Mouse (Mus musculus) hindbrain, postnatal 0 days (tissue): Measurements from ENCODE around the gene Prpf18. TPM values are rescaled to one million over a fixed set of nuclear protein-coding genes. Genes with fewer than 3 reads are reported as not detected.
"Not testable (repeated sequence)": the region's sequence is repeated elsewhere in the genome, so short reads cannot be mapped to it uniquely, and the experiment has no call there.

Experiments
- ATAC-seq: fragments of 200-750 bp; cut with Nextera tagmentation; 2 replicates; pipeline ENCODE4 v1.8.0; 2017; ENCODE audit warnings: mild to moderate bottlenecking, moderate TSS enrichment, moderate library complexity
- DNase-seq: peaks from one replicate; pipeline ENCODE4 v3.0.0-alpha.2; 2015; ENCODE audit warnings: low spot score
- H3K27ac ChIP-seq: fragments of 300-500 bp; sonication (generic); 2 replicates; pipeline ENCODE4 v1.5.1; 2014; ENCODE audit warnings: mild to moderate bottlenecking
- H3K27me3 ChIP-seq: fragments of 300-500 bp; sonication (generic); 2 replicates; pipeline ENCODE4 v1.6.1; 2014; ENCODE audit warnings: low read length, mixed read lengths; ENCODE audit not compliant: insufficient read depth
- H3K36me3 ChIP-seq: fragments of 300-500 bp; sonication (generic); 2 replicates; pipeline ENCODE4 v1.6.1; 2014; ENCODE audit warnings: low read length, mixed read lengths; ENCODE audit not compliant: insufficient read depth
- H3K4me1 ChIP-seq: fragments of 300-500 bp; sonication (generic); 2 replicates; pipeline ENCODE4 v1.6.1; 2014; ENCODE audit warnings: antibody characterized with exemption, low read length, mixed read lengths; ENCODE audit not compliant: insufficient read depth
- H3K4me2 ChIP-seq: fragments of 300-500 bp; sonication (generic); 2 replicates; pipeline ENCODE4 v1.6.1; 2014; ENCODE audit warnings: low read depth, mild to moderate bottlenecking, low read length, moderate library complexity, mixed read lengths
- H3K4me3 ChIP-seq: fragments of 300-500 bp; sonication (generic); 2 replicates; pipeline ENCODE4 v1.5.1; 2014; ENCODE audit warnings: low read length
- H3K9ac ChIP-seq: fragments of 300-500 bp; sonication (generic); replicated peaks from 2 replicates; pipeline ENCODE4 v1.6.1; 2014; ENCODE audit warnings: mild to moderate bottlenecking, low read length, moderate library complexity, mixed read lengths
- H3K9me3 ChIP-seq: fragments of 300-500 bp; sonication (generic); 2 replicates; pipeline ENCODE4 v1.6.1; 2016; ENCODE audit warnings: low read length, mixed read lengths
- CTCF ChIP-seq: IDR thresholded peaks from 2 replicates; pipeline ENCODE4 v1.5.1; 2016; ENCODE audit warnings: antibody characterized with exemption, control low read depth, low read depth
- WGBS: fragments of 180-500 bp; shearing (Covaris S2); extraction: QIAGEN DNeasy Blood & Tissue Kit; methylation state at CpG from one replicate; pipeline ENCODE4 v1.1.7; 2014; 5-methylcytosine and 5-hydroxymethylcytosine counted together
- polyA plus RNA-seq: library from polyadenylated mRNA; unstranded; fragments of >200 nt; fragmentation: Nextera tagmentation; extraction: Ambion mirVana; gene quantifications from 2 replicates; pipeline ENCODE4 v1.2.1, GENCODE M21; 2015
- total RNA-seq: library from RNA; depleted of rRNA; stranded (reverse); fragments of >200 nt; gene quantifications from 2 replicates; pipeline ENCODE4 v1.2.3, GENCODE M21; 2014

The Prpf18 gene
- total and polyA plus RNA-seq, 2 experiments from 2014 or later: 26.7 to 27.1 TPM

DNA sequence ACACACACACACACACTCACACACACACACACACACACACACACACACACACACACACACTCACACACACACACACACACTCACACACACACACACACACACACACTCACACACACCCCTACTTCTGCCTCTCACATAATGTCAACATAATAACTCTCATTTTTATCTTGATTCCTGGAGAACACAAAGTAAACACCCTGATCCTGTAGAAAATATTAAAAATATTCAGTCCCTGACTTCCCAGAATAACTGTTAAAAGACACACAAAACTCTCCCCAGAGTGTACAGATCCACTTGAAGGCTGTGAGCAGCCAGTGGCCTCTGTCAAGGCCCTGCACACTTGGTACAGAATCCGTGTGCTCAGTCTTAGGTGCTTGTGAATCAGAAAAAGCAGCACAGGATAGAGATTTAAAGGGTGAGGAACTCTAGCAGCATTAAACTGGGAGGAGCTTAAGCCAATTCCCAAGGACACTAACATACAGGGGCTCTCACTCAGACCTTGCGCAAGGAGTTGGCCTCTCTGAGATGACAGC lies 36.8 kb downstream of the Prpf18 start:
- Histone ChIP-seq H3K36me3 (peaks cover 33% of the 10 kb centered on the region), H3K27me3 (no peaks in the 10 kb centered on the region), H3K4me2 (no peak overlapping the region), H3K9ac (no peak overlapping the region), H3K9me3 (no peaks in the 10 kb centered on the region), H3K27ac (no peak overlapping the region), H3K4me1 (no peaks in the 10 kb centered on the region), H3K4me3 (no peak overlapping the region)
- no peak for ATAC-seq
- DNase-seq: no peak
- 88% methylated on average over 2 of the region's 2 CpGs for WGBS
- no peak for TF ChIP-seq CTCF

DNA sequence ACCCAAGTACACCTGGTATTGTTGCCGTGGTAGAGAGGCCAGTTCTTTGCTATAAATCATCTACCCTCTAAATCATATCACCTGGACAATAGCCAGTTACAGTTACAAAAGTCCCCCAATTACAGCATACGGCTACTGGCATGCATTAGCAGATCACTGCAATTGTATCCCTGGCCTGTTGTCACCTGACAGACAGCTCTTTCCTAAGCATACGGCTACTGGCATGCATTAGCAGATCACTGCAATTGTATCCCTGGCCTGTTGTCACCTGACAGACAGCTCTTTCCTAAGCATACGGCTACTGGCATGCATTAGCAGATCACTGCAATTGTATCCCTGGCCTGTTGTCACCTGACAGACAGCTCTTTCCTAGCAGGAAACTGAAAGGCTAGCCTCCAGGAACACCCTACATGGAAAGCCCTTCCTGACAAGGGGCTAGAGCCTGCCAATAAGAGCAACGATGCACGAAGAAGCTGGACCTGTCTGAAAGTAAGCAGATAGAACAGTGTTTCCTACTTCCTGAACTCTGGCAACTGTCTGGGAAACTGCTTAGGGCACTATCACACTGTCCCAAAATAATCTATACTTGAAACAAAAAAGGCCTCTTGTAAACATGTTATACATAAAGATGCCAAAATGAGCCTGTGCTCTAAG lies 37.5 kb downstream of the Prpf18 start:
- not testable (repeated sequence) for H3K4me3 ChIP-seq, H3K9me3 ChIP-seq, H3K9ac ChIP-seq, H3K27ac ChIP-seq, H3K4me1 ChIP-seq, DNase-seq, H3K27me3 ChIP-seq, H3K4me2 ChIP-seq
- 49% methylated on average over 6 of the region's 6 CpGs for WGBS
- peaks cover 33% of the 10 kb centered on the region for H3K36me3 ChIP-seq
- peak; percentile 62 for ATAC-seq

DNA sequence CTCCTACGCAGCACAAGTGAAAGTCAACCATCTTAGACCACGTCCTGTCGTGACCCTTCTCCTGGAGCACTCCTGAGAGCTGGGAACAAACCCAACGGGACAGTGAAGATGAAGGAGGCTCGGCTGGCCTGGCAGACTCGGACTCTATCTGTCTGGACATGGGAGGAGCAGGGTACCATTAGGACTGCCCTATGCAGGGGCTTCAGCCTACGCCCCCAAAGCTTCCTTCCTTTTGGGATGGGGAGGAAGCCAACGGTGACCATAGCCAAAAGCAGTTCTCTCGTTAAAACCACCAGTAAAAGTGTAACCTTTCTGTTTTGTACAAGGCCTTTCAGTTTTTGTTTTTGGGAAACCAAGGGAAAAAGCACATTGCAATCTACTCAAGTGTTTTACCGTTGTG lies 40.2 kb downstream of the Prpf18 start:
- 89% methylated on average over 10 of the region's 10 CpGs for WGBS
- H3K4me1 ChIP-seq: no peaks in the 10 kb centered on the region
- no peak overlapping the region for H3K4me2 ChIP-seq
- TF ChIP-seq CTCF: no peak
- peaks cover 57% of the 10 kb centered on the region for H3K36me3 ChIP-seq
- no peak for DNase-seq
- no peaks in the 10 kb centered on the region for H3K9me3 ChIP-seq
- no peaks in the 10 kb centered on the region for H3K27me3 ChIP-seq
- ATAC-seq: no peak
- H3K27ac ChIP-seq: no peak overlapping the region
- H3K4me3 ChIP-seq: no peak overlapping the region
- no peak overlapping the region for H3K9ac ChIP-seq

DNA sequence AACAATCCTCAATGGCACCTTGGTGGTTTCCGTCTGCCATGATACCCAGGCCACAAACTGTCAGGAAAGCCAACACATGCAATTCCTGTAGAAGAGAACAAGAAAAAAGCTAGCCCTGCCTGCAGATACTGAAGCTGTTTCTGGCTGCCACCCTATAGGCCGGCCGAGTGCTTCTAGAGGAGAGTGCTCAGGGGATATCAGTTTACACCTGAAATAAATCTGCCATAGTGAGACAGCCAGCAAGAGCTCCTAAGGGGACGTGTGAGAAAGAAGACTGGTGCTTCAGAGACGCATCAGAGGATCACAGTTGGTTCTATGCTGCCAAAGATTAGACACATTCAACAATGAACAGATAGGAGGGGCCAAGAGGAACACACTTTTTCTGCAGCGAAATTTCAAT lies 40.6 kb downstream of the Prpf18 start:
- no peaks in the 10 kb centered on the region for H3K4me1 ChIP-seq
- DNase-seq: no peak
- TF ChIP-seq CTCF: no peak
- no peak overlapping the region for H3K27ac ChIP-seq
- no peak for ATAC-seq
- no peak overlapping the region for H3K4me3 ChIP-seq
- 85% methylated on average over 6 of the region's 6 CpGs for WGBS
- H3K9me3 ChIP-seq: no peaks in the 10 kb centered on the region
- H3K36me3 ChIP-seq: peaks cover 61% of the 10 kb centered on the region
- H3K9ac ChIP-seq: no peak overlapping the region
- H3K4me2 ChIP-seq: no peak overlapping the region
- H3K27me3 ChIP-seq: no peaks in the 10 kb centered on the region

DNA sequence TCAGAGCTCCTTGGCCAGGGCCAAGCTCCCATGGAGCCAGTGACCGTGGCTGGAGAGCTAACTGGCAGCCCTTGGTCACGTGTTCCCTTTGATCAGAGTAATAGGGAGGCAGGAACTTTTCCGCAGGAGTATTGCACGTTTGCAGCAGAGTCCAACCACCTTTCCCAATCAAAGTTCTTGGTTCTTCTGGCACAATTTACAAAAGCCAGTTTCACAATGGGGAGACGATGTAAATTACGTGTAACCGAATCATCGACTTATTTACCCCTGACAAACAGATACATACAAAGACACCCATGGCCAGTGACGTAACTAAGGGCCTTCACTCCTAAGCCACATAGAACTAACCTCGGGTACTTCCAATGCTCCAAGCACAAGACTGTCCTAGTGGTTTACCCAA lies 42.5 kb downstream of the Prpf18 start:
- Histone ChIP-seq H3K36me3 (peaks cover 69% of the 10 kb centered on the region), H3K4me2 (no peak overlapping the region), H3K9ac (no peak overlapping the region), H3K27me3 (no peaks in the 10 kb centered on the region), H3K27ac (no peak overlapping the region), H3K9me3 (no peaks in the 10 kb centered on the region), H3K4me1 (no peaks in the 10 kb centered on the region), H3K4me3 (no peak overlapping the region)
- no peak for TF ChIP-seq CTCF
- no peak for DNase-seq
- no peak for ATAC-seq
- WGBS: 80% methylated on average over 10 of the region's 10 CpGs

DNA sequence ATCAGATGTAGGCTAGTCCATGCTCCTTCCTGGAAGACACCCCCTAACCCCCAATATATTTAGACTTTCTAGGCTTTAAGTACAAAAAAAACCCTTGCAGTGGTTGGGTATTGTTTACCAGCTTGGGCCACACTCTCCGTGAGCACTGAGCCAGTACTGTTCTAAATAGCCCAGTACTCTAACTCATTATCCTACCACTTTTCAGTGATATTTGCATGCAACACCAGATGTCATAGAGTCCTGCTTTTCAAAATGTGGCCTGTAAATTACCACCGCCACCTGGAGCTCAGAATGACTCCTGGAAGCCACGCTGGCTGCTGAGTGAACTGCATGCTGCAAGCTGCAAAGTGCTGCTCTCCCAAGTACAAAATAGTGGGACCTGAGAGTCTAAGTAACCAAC lies 43.7 kb downstream of the Prpf18 start:
- 69% methylated on average over 3 of the region's 3 CpGs for WGBS
- Histone ChIP-seq H3K36me3 (peaks cover 76% of the 10 kb centered on the region), H3K27me3 (no peaks in the 10 kb centered on the region), H3K4me3 (no peak overlapping the region), H3K9ac (no peak overlapping the region), H3K4me2 (no peak overlapping the region), H3K4me1 (no peaks in the 10 kb centered on the region), H3K9me3 (no peaks in the 10 kb centered on the region), H3K27ac (no peak overlapping the region)
- DNase-seq (no peak), ATAC-seq (no peak)
- no peak for TF ChIP-seq CTCF

DNA sequence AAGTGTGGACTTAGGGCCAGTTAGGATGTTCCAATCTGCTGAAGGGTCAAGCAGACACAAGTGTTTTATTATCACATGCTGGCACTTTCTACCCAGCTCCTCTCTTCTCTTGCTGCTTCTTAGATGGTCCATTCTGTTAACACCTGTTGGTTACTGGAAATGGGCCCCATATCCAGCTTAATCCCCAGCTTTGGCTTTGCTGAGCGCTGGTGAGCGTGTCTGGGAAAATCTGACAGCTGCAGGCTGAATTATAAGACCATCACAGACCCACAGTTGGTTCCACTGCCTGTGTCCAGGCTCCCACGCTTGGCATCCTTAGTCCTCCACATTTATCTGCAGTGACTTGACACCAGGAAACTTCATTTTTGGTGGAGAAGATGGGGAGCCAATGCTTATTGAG lies 45.4 kb downstream of the Prpf18 start:
- Histone ChIP-seq H3K4me1 (no peaks in the 10 kb centered on the region), H3K9me3 (no peaks in the 10 kb centered on the region), H3K27me3 (no peaks in the 10 kb centered on the region), H3K9ac (no peak overlapping the region), H3K4me2 (no peak overlapping the region), H3K36me3 (peaks cover 65% of the 10 kb centered on the region), H3K27ac (no peak overlapping the region), H3K4me3 (no peak overlapping the region)
- TF ChIP-seq CTCF: no peak
- ATAC-seq (no peak), DNase-seq (no peak)
- 72% methylated on average over 3 of the region's 3 CpGs for WGBS
